Mouse (Mus musculus) CD4-positive, CD25-positive, alpha-beta regulatory T cell (primary cell): ENCODE measurements around the gene Tbc1d22b. TPM values are rescaled to one million over a fixed set of nuclear protein-coding genes. Genes with fewer than 3 reads are reported as not detected.

Source experiments
- polyA plus RNA-seq: library from polyadenylated mRNA; unstranded; fragments of 100-300 nt; shearing (Covaris generic); gene quantifications from one replicate; pipeline ENCODE4 v1.2.1, GENCODE M21; 2017

The Tbc1d22b gene
- polyA plus RNA-seq = 38.6 TPM

GRCm38 (mm10) chr17:29549543-29550428, at the start of gene Tbc1d22b, which contains the start of gene Gm17657:
Gene Tbc1d22b, plus strand, starts transcription at chr17:29549785.
Gene Gm17657, minus strand, starts transcription at chr17:29549638.

GRCm38 (mm10) chr17:29552162-29552732, 2.7 kb downstream of the Tbc1d22b start, which contains the start of gene Tmem217:
Gene Tmem217, minus strand, starts transcription at chr17:29552385.

GRCm38 (mm10) chr17:29614115-29615023, 64.8 kb downstream of the Tbc1d22b start, which contains the start of the genes Rnf8 and Gm28043:
Gene Rnf8, plus strand, starts transcription at chr17:29614790.
Gene Gm28043, plus strand, starts transcription at chr17:29614876.

Other genes with a start within 250 kb of the Tbc1d22b start
- 0.23 TPM for gene Pi16, start 232.1 kb upstream of the Tbc1d22b start, polyA plus RNA-seq
- gene Mtch1, start 201.9 kb upstream of the Tbc1d22b start, polyA plus RNA-seq = 118 TPM
- gene Fgd2, start 188.9 kb upstream of the Tbc1d22b start, polyA plus RNA-seq = 1.8 TPM
- gene Pim1, start 59.0 kb upstream of the Tbc1d22b start, polyA plus RNA-seq = 95.5 TPM
- 0.12 TPM for gene Gm17657, start 147 bp upstream of the Tbc1d22b start, polyA plus RNA-seq
- gene Tmem217, start 2.6 kb downstream of the Tbc1d22b start, polyA plus RNA-seq = 4.2 TPM
- 70.3 TPM for gene Rnf8, start 65.0 kb downstream of the Tbc1d22b start, polyA plus RNA-seq
- 7.5 TPM for gene Gm28043, start 65.1 kb downstream of the Tbc1d22b start, polyA plus RNA-seq
- 220 TPM for gene Cmtr1, start 110.8 kb downstream of the Tbc1d22b start, polyA plus RNA-seq
- 8.5 TPM for gene Ccdc167, start 167.3 kb downstream of the Tbc1d22b start, polyA plus RNA-seq